Mouse (Mus musculus): ENCODE measurements around the gene Fbxo10.
"Not testable (repeated sequence)": the region's sequence is repeated elsewhere in the genome, so short reads cannot be mapped to it uniquely, and the experiment has no call there.

Fbxo10 gene

DNA sequence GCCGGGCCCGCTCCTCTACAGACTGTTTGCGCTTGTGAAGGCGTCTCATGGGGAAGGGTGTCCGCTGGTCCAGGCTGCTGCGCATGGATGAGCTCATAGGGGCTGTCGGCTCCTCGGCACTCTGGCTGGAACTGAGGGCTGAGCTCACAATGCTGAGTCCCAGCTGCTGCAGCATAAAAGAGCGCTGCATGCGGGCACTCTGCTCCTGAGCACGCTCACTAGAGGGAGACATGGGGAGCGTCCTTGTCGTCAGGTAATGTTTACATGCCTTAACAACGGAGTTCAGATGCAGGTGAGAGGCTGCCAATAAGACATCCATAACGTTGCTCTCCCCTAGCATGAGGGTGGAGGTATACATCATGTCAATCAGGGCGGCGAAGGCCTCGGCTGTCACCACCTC lies 89.6 kb downstream of the Fbxo10 start:
- DNase-seq, result no peak

DNA sequence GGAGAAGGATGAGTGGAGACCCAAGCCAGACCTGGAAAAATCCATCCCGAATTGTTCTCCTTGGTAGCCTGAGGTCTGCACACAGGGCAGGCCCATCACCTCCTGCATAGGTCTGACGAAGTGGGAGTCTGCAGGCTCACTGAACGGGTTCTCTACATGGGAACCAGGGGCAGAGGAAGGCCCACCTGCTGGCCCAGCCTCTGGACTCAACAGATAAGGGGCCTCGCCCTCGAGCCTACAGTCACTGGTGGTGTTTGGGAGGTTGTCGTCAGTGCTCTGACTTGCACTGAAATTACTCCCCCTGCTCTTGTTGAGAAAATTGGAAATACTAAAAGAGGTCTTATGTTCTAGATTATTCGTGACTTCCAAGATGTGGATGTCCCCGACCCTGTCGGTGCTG lies 90.6 kb downstream of the Fbxo10 start:
- DNase-seq, result no peak

DNA sequence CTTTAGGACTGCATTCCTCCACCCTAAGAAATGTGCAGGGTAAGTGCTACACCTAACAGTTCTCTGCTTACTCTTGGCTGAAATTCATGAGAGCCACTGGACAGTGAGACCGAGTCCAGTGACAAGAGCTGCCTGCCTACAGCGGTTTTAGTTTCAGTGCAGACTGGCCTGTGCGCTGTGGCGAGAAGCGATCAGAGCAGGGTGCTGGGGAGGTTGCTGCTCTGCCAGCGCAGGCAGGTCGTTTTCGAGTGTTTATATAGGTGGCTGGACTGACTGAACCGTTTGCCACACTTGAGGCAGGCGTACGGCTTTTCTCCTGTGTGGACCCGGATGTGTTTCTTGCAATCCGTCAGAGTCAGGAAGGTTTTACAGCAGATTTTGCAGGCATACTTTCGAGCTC lies 91.2 kb downstream of the Fbxo10 start:
- not testable (repeated sequence) for DNase-seq

DNA sequence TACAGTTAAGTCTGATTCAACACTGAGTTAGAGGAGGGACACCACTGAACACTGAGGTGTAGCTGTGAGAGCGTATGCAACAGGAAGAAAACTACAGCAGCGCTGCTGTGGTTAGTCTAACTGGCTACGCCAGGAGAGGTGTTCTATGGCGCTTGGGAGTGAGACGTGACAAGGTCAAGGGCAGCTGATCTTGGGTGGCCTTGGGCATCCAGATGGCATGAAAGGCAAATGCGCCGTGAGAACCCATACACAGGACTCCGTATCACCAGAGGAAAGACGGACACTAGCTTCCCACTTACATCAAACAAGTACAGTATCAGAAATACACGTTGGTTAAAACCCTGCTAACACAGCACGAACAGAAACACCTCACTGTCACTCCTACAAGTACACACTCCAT lies 92.1 kb downstream of the Fbxo10 start:
- not testable (repeated sequence) for DNase-seq

DNA sequence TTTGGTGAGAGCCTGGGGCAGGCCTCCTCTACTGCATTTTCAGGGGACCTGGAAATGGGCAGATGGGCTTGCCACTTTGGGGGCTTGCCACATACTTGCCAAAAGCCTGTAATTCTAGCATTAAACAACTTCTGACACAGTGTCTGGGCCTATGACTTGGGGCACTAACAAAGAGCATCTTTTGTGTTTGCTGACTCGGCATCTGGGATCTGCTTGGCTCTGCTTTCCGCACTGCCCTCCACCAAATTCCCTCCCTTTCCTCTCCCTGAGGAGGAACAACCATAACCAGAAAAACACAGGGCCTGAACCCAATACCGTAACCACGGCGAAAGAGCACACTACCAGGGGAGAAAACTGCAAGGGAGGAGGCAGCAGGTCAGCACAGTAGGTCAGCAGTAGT lies 93.8 kb downstream of the Fbxo10 start:
- no peak for DNase-seq
